Mouse (Mus musculus): Measurements from ENCODE around the gene Atf7. TPM values are rescaled to one million over a fixed set of nuclear protein-coding genes. Genes with fewer than 3 reads are reported as not detected.

Atf7 gene
- polyA plus RNA-seq, 1 experiment, result 71.8 TPM

DNA sequence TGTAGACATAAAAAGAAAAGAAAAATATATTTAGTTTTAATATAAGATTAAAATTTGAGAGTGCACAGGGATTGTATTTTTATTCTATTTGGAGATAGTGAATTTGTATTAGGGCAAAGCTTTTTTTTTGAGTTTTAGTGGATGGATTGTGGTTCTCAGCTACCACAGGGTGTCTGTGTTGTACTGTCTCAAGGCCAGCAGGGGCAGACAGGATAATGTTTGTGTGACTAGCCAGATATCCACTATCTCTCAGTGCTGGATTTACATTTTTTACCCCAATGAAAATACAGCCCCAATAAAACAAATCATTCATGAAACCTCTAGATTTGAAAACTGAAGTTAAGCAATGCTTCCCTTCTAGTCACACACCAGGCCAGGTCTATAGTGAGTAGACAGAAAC, 67.7 kb downstream of the Atf7 start:
- TF ChIP-seq CTCF (IDR thresholded peaks at IDR 0.05; ENCODE audit: extremely low read depth, insufficient read depth, insufficient read length, insufficient replicate concordance) (no peak), POLR2A (IDR thresholded peaks at IDR 0.05; ENCODE audit: low read depth, low read length) (no peak)
- Histone ChIP-seq H3K27ac (ENCODE audit: insufficient read depth, low read length) (no peak overlapping the region), H3K27me3 (ENCODE audit: control insufficient read depth, insufficient read depth, low read length) (no peaks in the 10 kb centered on the region), H3K4me3 (ENCODE audit: extremely low read depth, insufficient read depth, insufficient read length) (no peak overlapping the region), H3K4me1 (ENCODE audit: control insufficient read depth, insufficient read depth, insufficient read length) (no peaks in the 10 kb centered on the region), H3K36me3 (ENCODE audit: control insufficient read depth, insufficient read depth, low read length) (peaks cover 29% of the 10 kb centered on the region)
- DNase-seq (ENCODE audit: low read depth in 1 of 2, low spot score in 2 of 2), result no peak

DNA sequence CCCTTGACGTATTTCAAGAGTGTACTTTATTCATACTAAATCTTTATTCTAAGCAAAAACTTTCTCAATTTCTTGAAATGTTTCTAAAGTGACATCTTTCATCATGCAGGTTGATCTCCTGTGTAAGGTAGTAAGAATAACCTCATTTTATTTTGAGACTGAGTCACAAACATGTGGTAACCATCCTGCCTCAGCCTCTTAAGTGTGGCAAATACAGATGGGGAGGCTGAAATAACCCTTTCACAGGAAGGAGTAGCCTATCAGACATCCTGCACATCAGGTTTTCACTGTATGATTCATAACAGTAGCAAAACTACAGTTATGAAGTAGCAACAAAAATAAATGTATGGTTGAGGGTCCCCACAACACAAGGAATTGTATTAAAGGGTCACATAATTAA, 69.7 kb downstream of the Atf7 start:
- WGBS, result 95% methylated on average over 1 of the region's 1 CpGs

DNA sequence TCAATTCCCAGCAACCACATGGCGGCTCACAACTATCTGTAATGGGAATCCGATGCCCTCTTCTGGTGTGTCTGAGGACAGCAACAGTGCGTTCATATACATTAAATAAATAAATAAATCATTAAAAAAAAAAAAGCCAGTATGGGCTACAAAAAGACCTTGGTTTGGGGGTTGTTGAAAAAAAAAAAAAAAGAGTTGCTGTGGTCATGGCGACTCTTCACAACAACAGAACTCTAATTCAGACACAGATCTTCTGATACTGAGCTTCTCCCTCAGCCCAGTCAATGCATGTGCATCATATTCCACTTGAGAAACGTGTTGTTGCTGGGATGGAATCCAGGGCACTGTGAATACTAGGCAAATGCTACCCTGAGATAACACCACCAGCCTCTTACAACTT, 72.7 kb downstream of the Atf7 start:
- 93% methylated on average over 5 of the region's 5 CpGs for WGBS
- TF ChIP-seq CTCF (IDR thresholded peaks at IDR 0.05; ENCODE audit: extremely low read depth, insufficient read depth, insufficient read length, insufficient replicate concordance) (no peak), POLR2A (IDR thresholded peaks at IDR 0.05; ENCODE audit: low read depth, low read length) (no peak)
- Histone ChIP-seq H3K4me3 (ENCODE audit: extremely low read depth, insufficient read depth, insufficient read length) (no peak overlapping the region), H3K27ac (ENCODE audit: insufficient read depth, low read length) (no peak overlapping the region), H3K4me1 (ENCODE audit: control insufficient read depth, insufficient read depth, insufficient read length) (no peaks in the 10 kb centered on the region), H3K27me3 (ENCODE audit: control insufficient read depth, insufficient read depth, low read length) (no peaks in the 10 kb centered on the region), H3K36me3 (ENCODE audit: control insufficient read depth, insufficient read depth, low read length) (peaks cover 30% of the 10 kb centered on the region)
- no peak for DNase-seq (ENCODE audit: low read depth in 1 of 2, low spot score in 2 of 2)

More for the DNA sequence above, 69.7 kb downstream of the Atf7 start:
- Histone ChIP-seq H3K4me1 (ENCODE audit: control insufficient read depth, insufficient read depth, insufficient read length) (no peaks in the 10 kb centered on the region), H3K36me3 (ENCODE audit: control insufficient read depth, insufficient read depth, low read length) (peaks cover 30% of the 10 kb centered on the region), H3K4me3 (ENCODE audit: extremely low read depth, insufficient read depth, insufficient read length) (no peak overlapping the region), H3K27ac (ENCODE audit: insufficient read depth, low read length) (no peak overlapping the region), H3K27me3 (ENCODE audit: control insufficient read depth, insufficient read depth, low read length) (no peaks in the 10 kb centered on the region)
- DNase-seq (ENCODE audit: low read depth in 1 of 2, low spot score in 2 of 2), result no peak
- TF ChIP-seq CTCF (IDR thresholded peaks at IDR 0.05; ENCODE audit: extremely low read depth, insufficient read depth, insufficient read length, insufficient replicate concordance), result no peak
- TF ChIP-seq POLR2A (IDR thresholded peaks at IDR 0.05; ENCODE audit: low read depth, low read length), result no peak

DNA sequence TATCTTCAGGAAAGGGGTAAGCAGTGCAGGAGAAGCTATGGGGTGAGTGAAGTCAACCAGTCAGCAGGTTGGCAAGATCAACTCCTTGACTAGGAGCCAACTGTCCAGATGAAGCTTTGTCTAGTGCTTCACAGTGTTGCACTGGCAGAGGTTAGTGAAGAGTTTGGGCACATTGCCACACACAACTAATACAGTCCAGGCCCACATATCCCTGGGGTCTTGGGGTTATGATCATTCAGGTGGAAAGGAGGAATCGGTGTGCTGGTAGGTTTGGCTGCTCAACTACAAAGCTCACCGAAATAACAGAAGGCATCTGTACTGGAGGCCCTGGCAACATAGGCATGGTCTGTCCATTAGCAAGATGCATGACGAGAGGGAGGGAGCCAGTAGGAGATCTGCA, 77.8 kb downstream of the Atf7 start:
- no peaks in the 10 kb centered on the region for H3K27me3 ChIP-seq (ENCODE audit: control insufficient read depth, insufficient read depth, low read length)
- TF ChIP-seq CTCF (IDR thresholded peaks at IDR 0.05; ENCODE audit: extremely low read depth, insufficient read depth, insufficient read length, insufficient replicate concordance) (no peak), POLR2A (IDR thresholded peaks at IDR 0.05; ENCODE audit: low read depth, low read length) (no peak)
- no peaks in the 10 kb centered on the region for H3K4me1 ChIP-seq (ENCODE audit: control insufficient read depth, insufficient read depth, insufficient read length)
- peaks cover 28% of the 10 kb centered on the region for H3K36me3 ChIP-seq (ENCODE audit: control insufficient read depth, insufficient read depth, low read length)
- no peak for DNase-seq (ENCODE audit: low read depth in 1 of 2, low spot score in 2 of 2)
- H3K4me3 ChIP-seq (ENCODE audit: extremely low read depth, insufficient read depth, insufficient read length), result no peak overlapping the region
- WGBS, result 80% methylated on average over 3 of the region's 3 CpGs
- H3K27ac ChIP-seq (ENCODE audit: insufficient read depth, low read length), result no peak overlapping the region

DNA sequence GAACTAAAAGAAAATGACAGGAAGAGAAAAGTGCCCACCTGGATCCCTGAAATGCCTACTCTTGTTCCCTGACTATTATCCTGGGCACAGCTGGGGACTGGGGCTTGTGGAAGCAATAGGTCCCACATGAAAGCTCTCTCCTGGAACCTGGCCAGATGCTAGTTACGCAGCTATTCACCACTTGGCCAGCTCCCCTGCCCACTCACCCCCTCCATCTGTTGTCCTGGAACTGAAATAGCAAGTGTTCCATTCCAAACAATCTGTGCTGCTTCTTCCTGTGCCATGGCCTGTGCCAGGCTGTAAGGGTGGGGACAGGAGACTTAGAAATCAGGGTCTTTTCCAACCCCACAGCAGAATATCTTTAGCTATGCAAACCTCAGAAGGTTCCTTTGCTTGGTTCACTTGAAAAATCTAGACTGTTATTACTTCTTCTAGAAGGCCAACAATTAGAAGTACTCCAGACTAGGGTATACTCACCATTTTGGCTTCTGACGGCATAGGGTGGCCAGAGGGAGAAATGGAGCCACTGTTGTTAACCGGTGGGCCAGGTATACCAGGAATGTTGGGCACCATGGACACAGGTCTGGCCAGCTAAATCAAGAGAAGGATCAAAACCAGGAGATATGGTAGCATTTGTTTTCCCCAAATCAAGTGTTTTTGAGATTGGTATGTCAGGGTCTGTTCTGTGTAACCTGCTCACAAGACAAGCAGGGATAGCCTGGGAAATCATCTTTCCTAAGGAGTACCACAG, 78.4 kb downstream of the Atf7 start:
- no peak overlapping the region for H3K27ac ChIP-seq (ENCODE audit: insufficient read depth, low read length)
- no peaks in the 10 kb centered on the region for H3K4me1 ChIP-seq (ENCODE audit: control insufficient read depth, insufficient read depth, insufficient read length)
- no peak for DNase-seq (ENCODE audit: low read depth in 1 of 2, low spot score in 2 of 2)
- peaks cover 26% of the 10 kb centered on the region for H3K36me3 ChIP-seq (ENCODE audit: control insufficient read depth, insufficient read depth, low read length)
- H3K4me3 ChIP-seq (ENCODE audit: extremely low read depth, insufficient read depth, insufficient read length), result no peak overlapping the region
- WGBS, result 91% methylated on average over 3 of the region's 3 CpGs
- no peak for TF ChIP-seq POLR2A (IDR thresholded peaks at IDR 0.05; ENCODE audit: low read depth, low read length)
- no peak for TF ChIP-seq CTCF (IDR thresholded peaks at IDR 0.05; ENCODE audit: extremely low read depth, insufficient read depth, insufficient read length, insufficient replicate concordance)
- H3K27me3 ChIP-seq (ENCODE audit: control insufficient read depth, insufficient read depth, low read length), result no peaks in the 10 kb centered on the region

DNA sequence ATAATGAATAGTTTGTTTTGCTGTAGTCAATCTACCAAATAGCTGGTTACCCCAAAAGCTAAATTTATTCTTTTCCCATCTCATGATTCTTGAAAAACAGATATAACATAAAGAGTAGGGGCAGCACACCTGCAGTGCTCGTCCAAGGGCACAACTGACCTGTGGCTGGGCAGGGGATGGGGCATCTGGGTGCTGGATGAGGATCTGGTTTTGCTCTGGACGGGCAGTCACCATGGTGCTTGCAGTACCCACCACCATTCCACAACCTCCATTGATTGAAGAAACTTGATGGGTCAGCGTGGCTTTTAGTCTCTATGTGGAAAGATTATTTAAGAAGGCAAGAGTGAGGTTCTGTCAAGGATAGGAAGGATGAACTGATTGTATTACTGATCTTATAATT, 79.0 kb downstream of the Atf7 start:
- TF ChIP-seq POLR2A (IDR thresholded peaks at IDR 0.05; ENCODE audit: low read depth, low read length) (no peak), CTCF (IDR thresholded peaks at IDR 0.05; ENCODE audit: extremely low read depth, insufficient read depth, insufficient read length, insufficient replicate concordance) (no peak)
- 93% methylated on average over 3 of the region's 3 CpGs for WGBS
- no peak for DNase-seq (ENCODE audit: low read depth in 1 of 2, low spot score in 2 of 2)
- Histone ChIP-seq H3K36me3 (ENCODE audit: control insufficient read depth, insufficient read depth, low read length) (peaks cover 25% of the 10 kb centered on the region), H3K27ac (ENCODE audit: insufficient read depth, low read length) (no peak overlapping the region), H3K4me3 (ENCODE audit: extremely low read depth, insufficient read depth, insufficient read length) (no peak overlapping the region), H3K27me3 (ENCODE audit: control insufficient read depth, insufficient read depth, low read length) (no peaks in the 10 kb centered on the region), H3K4me1 (ENCODE audit: control insufficient read depth, insufficient read depth, insufficient read length) (no peaks in the 10 kb centered on the region)

DNA sequence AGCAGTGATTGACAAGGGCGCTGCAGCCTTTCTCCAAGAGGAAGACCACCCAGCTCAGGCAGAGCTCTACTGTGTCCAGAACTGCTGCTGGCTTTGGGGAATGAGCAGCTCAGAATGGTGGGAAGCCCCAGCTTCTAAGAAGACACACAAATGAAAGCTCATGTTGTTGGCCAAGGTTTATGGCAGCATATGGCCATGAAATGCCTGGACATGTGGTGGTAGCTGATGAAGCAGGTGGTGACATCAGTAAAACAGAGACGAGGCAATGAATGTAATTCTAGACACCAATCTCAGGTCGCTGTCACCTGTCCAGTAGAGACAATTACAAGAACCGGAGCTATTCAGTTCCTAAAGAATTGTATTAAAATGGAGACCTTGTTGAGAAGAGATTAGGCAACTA, 80.5 kb downstream of the Atf7 start:
- H3K27ac ChIP-seq (ENCODE audit: insufficient read depth, low read length), result no peak overlapping the region
- no peak for DNase-seq (ENCODE audit: low read depth in 1 of 2, low spot score in 2 of 2)
- no peak for TF ChIP-seq CTCF (IDR thresholded peaks at IDR 0.05; ENCODE audit: extremely low read depth, insufficient read depth, insufficient read length, insufficient replicate concordance)
- H3K36me3 ChIP-seq (ENCODE audit: control insufficient read depth, insufficient read depth, low read length), result peaks cover 31% of the 10 kb centered on the region
- H3K27me3 ChIP-seq (ENCODE audit: control insufficient read depth, insufficient read depth, low read length), result no peaks in the 10 kb centered on the region
- H3K4me1 ChIP-seq (ENCODE audit: control insufficient read depth, insufficient read depth, insufficient read length), result no peaks in the 10 kb centered on the region
- WGBS, result 93% methylated on average over 4 of the region's 4 CpGs
- H3K4me3 ChIP-seq (ENCODE audit: extremely low read depth, insufficient read depth, insufficient read length), result no peak overlapping the region
